Mouse (Mus musculus) heart, adult 2 months (tissue): ENCODE results near the gene Cst13.

ENCODE experiments used
- CTCF ChIP-seq: fragments of 200-600 bp; IDR thresholded peaks from 2 replicates; pipeline ENCODE4 v1.8.1; 2022; ENCODE audit warnings: antibody characterized with exemption, mild to moderate bottlenecking, moderate library complexity
- EP300 ChIP-seq: fragments of 200-500 bp; IDR thresholded peaks from 2 replicates; pipeline ENCODE4 v1.6.1; 2011; ENCODE audit warnings: low read depth, low read length, control low read depth; ENCODE audit not compliant: insufficient read depth

GRCm38 (mm10) chr2:148819909-148820308 lies at the start of gene Cst13:
- TF ChIP-seq EP300 (no peak), CTCF (no peak)
